Mouse (Mus musculus) liver, adult 2 months (tissue): ENCODE results near the gene Gatb.

Experiments
- CTCF ChIP-seq: fragments of 200-500 bp; IDR thresholded peaks from 2 replicates; pipeline ENCODE4 v1.5.1; 2011; ENCODE audit warnings: low read depth, low read length, control low read depth
- POLR2A ChIP-seq: fragments of 200-500 bp; IDR thresholded peaks from 2 replicates; pipeline ENCODE4 v1.6.1; 2011; ENCODE audit warnings: low read length, control low read depth; ENCODE audit not compliant: insufficient read depth; ENCODE audit errors: extremely low read depth

GRCm38 (mm10) chr3:85688341-85688740, 114.4 kb downstream of the Gatb start:
- no peak for TF ChIP-seq POLR2A
- no peak for TF ChIP-seq CTCF
